Mouse (Mus musculus): ENCODE data around the gene Tmbim4. TPM values are rescaled to one million over a fixed set of nuclear protein-coding genes. Genes with fewer than 3 reads are reported as not detected.

Tmbim4 gene
- polyA plus RNA-seq, 1 experiment from 2014 or later, result 107 TPM

- Histone ChIP-seq H3K27ac (replicated peaks) (no peak overlapping the region), H3K4me2 (replicated peaks) (no peak overlapping the region), H3K9me3 (replicated peaks) (no peaks in the 10 kb centered on the region), H3K4me3 (replicated peaks) (no peak overlapping the region), H3K27me3 (no peaks in the 10 kb centered on the region), H3K36me3 (no peaks in the 10 kb centered on the region), H3K4me1 (no peaks in the 10 kb centered on the region), H3K9ac (no peak overlapping the region)
- no peak for ATAC-seq (ENCODE audit: insufficient number of reproducible peaks, low FRiP score, low TSS enrichment, low read depth)
- 56% methylated on average over 4 of the region's 4 CpGs for WGBS
Measured at GRCm38 (mm10) chr10:120170277-120170676, 31.1 kb upstream of the Tmbim4 start.

- no peak overlapping the region for H3K9ac ChIP-seq
- ATAC-seq (ENCODE audit: insufficient number of reproducible peaks, low FRiP score, low TSS enrichment, low read depth), result no peak
- H3K4me2 ChIP-seq (replicated peaks), result no peak overlapping the region
- WGBS, result 37% methylated on average over 5 of the region's 5 CpGs
- no peaks in the 10 kb centered on the region for H3K36me3 ChIP-seq
- H3K4me3 ChIP-seq (replicated peaks), result no peak overlapping the region
- H3K9me3 ChIP-seq (replicated peaks), result no peaks in the 10 kb centered on the region
- no peaks in the 10 kb centered on the region for H3K27me3 ChIP-seq
- no peaks in the 10 kb centered on the region for H3K4me1 ChIP-seq
- no peak overlapping the region for H3K27ac ChIP-seq (replicated peaks)
Measured at GRCm38 (mm10) chr10:120171340-120171739, 30.1 kb upstream of the Tmbim4 start.

- 84% methylated on average over 15 of the region's 15 CpGs for WGBS
- no peaks in the 10 kb centered on the region for H3K27me3 ChIP-seq
- no peak for ATAC-seq (ENCODE audit: insufficient number of reproducible peaks, low FRiP score, low TSS enrichment, low read depth)
- H3K36me3 ChIP-seq, result no peaks in the 10 kb centered on the region
- no peak overlapping the region for H3K27ac ChIP-seq (replicated peaks)
- no peaks in the 10 kb centered on the region for H3K4me1 ChIP-seq
- no peak overlapping the region for H3K4me2 ChIP-seq (replicated peaks)
- no peak overlapping the region for H3K9ac ChIP-seq
- H3K4me3 ChIP-seq (replicated peaks), result no peak overlapping the region
- no peaks in the 10 kb centered on the region for H3K9me3 ChIP-seq (replicated peaks)
Measured at GRCm38 (mm10) chr10:120174192-120174705, 27.1 kb upstream of the Tmbim4 start.

DNA sequence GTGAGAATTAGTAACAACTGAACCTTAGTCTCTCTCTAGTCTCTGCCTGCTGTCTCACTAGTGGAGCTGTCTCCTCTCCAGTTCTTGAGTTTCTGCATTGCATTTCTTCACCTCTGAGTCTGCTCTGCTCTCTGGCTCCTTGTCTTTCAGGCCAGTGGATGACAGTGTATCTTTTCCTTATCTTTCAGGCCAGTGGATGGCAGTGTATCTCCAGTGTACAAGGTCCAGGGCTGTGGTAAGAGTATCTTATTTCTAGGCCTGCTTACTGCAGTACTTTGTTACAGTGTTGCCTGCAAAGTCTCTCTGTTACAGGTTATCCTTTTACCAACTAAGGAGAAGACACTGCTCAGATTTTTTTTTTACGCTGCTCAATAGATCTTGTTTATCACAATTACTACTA is 18.5 kb upstream of the Tmbim4 start:
- Histone ChIP-seq H3K27me3 (no peaks in the 10 kb centered on the region), H3K9ac (no peak overlapping the region), H3K27ac (replicated peaks) (no peak overlapping the region), H3K4me3 (replicated peaks) (no peak overlapping the region), H3K9me3 (replicated peaks) (no peaks in the 10 kb centered on the region), H3K4me1 (no peaks in the 10 kb centered on the region), H3K4me2 (replicated peaks) (no peak overlapping the region), H3K36me3 (no peaks in the 10 kb centered on the region)
- 89% methylated on average over 1 of the region's 1 CpGs for WGBS
- ATAC-seq (ENCODE audit: insufficient number of reproducible peaks, low FRiP score, low TSS enrichment, low read depth), result no peak

DNA sequence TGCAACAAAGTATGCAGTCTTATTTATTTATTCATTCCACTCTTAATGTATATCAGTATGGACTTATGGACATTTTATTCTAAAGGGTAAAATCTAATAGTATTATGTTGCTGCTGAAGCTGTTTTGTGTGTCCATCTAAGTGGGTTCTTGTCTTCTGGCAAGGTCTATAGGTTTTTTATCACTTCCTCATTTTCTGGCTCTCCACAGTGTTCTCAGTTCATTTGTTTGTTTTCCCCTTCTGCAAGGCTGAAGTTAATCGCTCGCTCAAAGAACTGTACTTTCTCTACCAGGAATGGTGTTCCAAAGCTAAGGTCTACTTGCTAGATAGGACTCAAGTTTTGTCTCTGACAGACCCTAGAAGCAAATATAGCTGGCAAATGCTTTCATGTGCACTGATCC is 18.0 kb upstream of the Tmbim4 start:
- no peak for ATAC-seq (ENCODE audit: insufficient number of reproducible peaks, low FRiP score, low TSS enrichment, low read depth)
- Histone ChIP-seq H3K4me3 (replicated peaks) (no peak overlapping the region), H3K27me3 (no peaks in the 10 kb centered on the region), H3K9me3 (replicated peaks) (no peaks in the 10 kb centered on the region), H3K36me3 (no peaks in the 10 kb centered on the region), H3K4me2 (replicated peaks) (no peak overlapping the region), H3K9ac (no peak overlapping the region), H3K27ac (replicated peaks) (no peak overlapping the region), H3K4me1 (no peaks in the 10 kb centered on the region)
- 91% methylated on average over 2 of the region's 2 CpGs for WGBS

DNA sequence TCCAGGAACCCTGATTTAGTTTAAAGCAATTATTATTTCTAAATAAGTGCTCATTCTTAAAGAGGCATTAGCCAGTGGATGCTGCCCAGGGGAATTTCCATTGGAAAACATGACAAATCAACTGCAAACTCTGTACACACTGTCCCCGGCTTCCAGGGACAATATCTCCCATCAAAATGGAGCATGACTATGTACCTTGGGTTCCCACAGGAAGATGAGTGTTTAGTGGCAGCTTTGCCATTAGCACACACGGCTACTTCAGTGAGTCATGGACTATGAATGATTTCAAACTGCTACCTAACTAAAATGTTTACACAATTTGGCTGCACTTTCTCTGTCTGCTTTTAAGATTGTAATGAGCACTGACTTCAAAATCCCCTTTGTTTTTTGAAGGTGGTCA is 12.9 kb upstream of the Tmbim4 start:
- Histone ChIP-seq H3K4me1 (no peaks in the 10 kb centered on the region), H3K9me3 (replicated peaks) (no peaks in the 10 kb centered on the region), H3K9ac (no peak overlapping the region), H3K4me2 (replicated peaks) (no peak overlapping the region), H3K36me3 (no peaks in the 10 kb centered on the region), H3K27me3 (no peaks in the 10 kb centered on the region), H3K4me3 (replicated peaks) (no peak overlapping the region), H3K27ac (replicated peaks) (no peak overlapping the region)
- ATAC-seq (ENCODE audit: insufficient number of reproducible peaks, low FRiP score, low TSS enrichment, low read depth), result no peak
- 60% methylated on average over 2 of the region's 2 CpGs for WGBS

- Histone ChIP-seq H3K4me2 (replicated peaks) (no peak overlapping the region), H3K36me3 (no peaks in the 10 kb centered on the region), H3K9me3 (replicated peaks) (no peaks in the 10 kb centered on the region), H3K4me1 (no peaks in the 10 kb centered on the region), H3K27me3 (no peaks in the 10 kb centered on the region), H3K9ac (no peak overlapping the region), H3K27ac (replicated peaks) (no peak overlapping the region), H3K4me3 (replicated peaks) (no peak overlapping the region)
- no peak for ATAC-seq (ENCODE audit: insufficient number of reproducible peaks, low FRiP score, low TSS enrichment, low read depth)
- WGBS, result 56% methylated on average over 11 of the region's 11 CpGs
Measured at GRCm38 (mm10) chr10:120189276-120189675, 12.1 kb upstream of the Tmbim4 start.

DNA sequence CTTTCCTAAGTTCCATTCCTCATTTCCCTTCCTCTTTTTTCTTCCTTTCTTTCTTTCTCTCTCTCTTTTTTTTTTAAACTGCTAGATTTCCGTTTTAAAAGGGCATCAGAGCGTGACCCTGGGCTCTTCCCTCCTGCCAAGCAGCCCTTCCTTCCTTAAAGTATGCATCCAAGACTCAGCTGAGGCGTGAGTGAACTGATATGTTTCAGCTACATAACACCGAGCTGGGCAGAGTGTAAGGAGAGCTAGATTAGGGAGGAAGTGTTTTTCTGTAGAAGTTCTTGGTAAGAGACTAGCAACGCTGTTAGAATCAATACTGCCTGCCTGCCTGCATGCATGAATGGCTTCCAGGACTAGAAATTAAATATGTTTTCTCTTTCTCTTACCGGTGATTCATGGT is 11.6 kb upstream of the Tmbim4 start:
- Histone ChIP-seq H3K4me2 (replicated peaks) (no peak overlapping the region), H3K9ac (no peak overlapping the region), H3K36me3 (no peaks in the 10 kb centered on the region), H3K9me3 (replicated peaks) (no peaks in the 10 kb centered on the region), H3K4me3 (replicated peaks) (no peak overlapping the region), H3K4me1 (no peaks in the 10 kb centered on the region), H3K27ac (replicated peaks) (no peak overlapping the region), H3K27me3 (no peaks in the 10 kb centered on the region)
- WGBS, result 32% methylated on average over 6 of the region's 6 CpGs
- ATAC-seq (ENCODE audit: insufficient number of reproducible peaks, low FRiP score, low TSS enrichment, low read depth), result no peak

GRCm38 (mm10) chr10:120191165-120191564 is 10.2 kb upstream of the Tmbim4 start:
- Histone ChIP-seq H3K36me3 (no peaks in the 10 kb centered on the region), H3K4me2 (replicated peaks) (no peak overlapping the region), H3K9me3 (replicated peaks) (no peaks in the 10 kb centered on the region), H3K4me1 (no peaks in the 10 kb centered on the region), H3K27me3 (no peaks in the 10 kb centered on the region), H3K27ac (replicated peaks) (no peak overlapping the region), H3K4me3 (replicated peaks) (no peak overlapping the region), H3K9ac (no peak overlapping the region)
- no peak for ATAC-seq (ENCODE audit: insufficient number of reproducible peaks, low FRiP score, low TSS enrichment, low read depth)
- WGBS, result 73% methylated on average over 6 of the region's 6 CpGs

DNA sequence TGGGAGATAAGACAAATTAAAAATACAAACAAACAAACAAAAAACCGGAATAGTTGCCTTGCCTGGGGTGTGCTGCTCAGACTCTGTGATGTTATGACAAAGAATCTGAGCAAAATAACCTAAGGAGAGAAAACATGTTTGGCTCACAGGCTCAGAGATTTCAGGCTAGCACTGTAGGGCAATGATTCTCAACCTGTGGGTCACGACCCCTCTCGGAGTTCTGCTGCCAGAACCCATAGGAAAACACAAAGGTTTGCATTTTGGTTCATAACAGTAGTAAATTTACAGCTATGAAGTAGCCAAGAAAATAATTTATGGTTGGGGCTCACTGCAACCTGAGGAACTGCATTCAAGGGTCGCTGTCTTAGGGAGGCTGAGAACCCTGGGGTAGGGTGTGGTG is 9.1 kb upstream of the Tmbim4 start:
- H3K9me3 ChIP-seq (replicated peaks), result no peaks in the 10 kb centered on the region
- no peak overlapping the region for H3K4me3 ChIP-seq (replicated peaks)
- 85% methylated on average over 4 of the region's 4 CpGs for WGBS
- no peak overlapping the region for H3K27ac ChIP-seq (replicated peaks)
- ATAC-seq (ENCODE audit: insufficient number of reproducible peaks, low FRiP score, low TSS enrichment, low read depth), result no peak
- no peaks in the 10 kb centered on the region for H3K4me1 ChIP-seq
- H3K4me2 ChIP-seq (replicated peaks), result no peak overlapping the region
- no peak overlapping the region for H3K9ac ChIP-seq
- H3K36me3 ChIP-seq, result no peaks in the 10 kb centered on the region
- H3K27me3 ChIP-seq, result no peaks in the 10 kb centered on the region

DNA sequence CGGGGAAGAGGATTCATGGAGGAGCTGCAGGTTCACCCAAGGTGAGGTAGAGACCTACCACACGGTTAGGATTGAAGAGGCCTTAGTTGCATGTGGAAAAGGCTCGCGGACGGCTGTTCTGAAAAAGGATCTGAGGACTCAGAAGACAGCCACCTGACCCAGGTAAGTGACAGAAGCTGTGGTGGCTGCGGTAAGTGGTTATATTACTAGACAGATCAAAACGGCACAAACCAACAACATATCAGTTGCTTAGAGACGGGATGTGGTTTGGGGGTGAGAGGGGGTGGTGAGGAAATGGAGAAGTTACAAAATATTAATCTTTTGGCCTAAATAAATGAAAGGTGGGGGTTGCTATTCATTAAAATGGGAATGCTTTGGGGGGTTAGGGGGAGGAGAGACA is 8.1 kb upstream of the Tmbim4 start:
- Histone ChIP-seq H3K9me3 (replicated peaks) (no peaks in the 10 kb centered on the region), H3K27ac (replicated peaks) (no peak overlapping the region), H3K4me1 (no peaks in the 10 kb centered on the region), H3K4me2 (replicated peaks) (no peak overlapping the region), H3K4me3 (replicated peaks) (no peak overlapping the region), H3K36me3 (no peaks in the 10 kb centered on the region), H3K27me3 (no peaks in the 10 kb centered on the region), H3K9ac (no peak overlapping the region)
- 89% methylated on average over 8 of the region's 8 CpGs for WGBS
- no peak for ATAC-seq (ENCODE audit: insufficient number of reproducible peaks, low FRiP score, low TSS enrichment, low read depth)

DNA sequence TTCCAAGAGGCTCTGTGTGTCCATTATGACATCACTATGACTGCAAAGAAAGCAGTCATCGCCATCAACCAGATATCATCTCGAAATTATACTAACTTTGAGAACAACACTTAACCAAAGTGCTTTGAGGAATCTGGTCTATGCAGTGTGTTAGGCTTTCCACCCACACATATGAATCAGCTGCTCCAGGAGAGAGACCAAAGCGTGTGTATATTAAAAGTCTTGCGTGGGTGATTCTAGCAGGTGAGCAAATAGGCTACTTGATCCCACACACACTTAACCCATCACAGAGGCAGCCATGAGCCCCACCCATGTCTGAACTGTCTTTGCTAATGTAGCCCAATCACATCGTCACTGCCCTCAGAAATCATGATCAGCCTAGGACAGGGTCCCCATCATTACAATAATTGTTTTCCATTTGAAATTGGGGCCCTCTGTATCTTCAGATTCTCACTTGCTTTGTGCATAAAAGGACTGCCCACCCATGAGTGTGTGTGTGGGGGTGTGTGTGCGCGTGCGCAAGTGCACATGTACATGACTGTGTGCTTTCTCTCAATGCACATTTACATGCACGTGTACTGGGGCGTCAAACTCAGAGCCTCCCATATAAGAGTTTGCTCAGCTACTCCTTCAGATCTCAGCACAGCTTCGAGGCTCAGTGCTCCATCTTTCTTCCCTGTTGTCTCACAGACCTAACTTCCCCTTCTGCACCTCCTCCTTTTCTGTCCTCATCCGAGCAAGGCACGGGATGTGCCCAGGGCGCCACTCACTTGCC is 4.1 kb upstream of the Tmbim4 start:
- Histone ChIP-seq H3K27me3 (no peaks in the 10 kb centered on the region), H3K4me2 (replicated peaks) (no peak overlapping the region), H3K9me3 (replicated peaks) (no peaks in the 10 kb centered on the region), H3K27ac (replicated peaks) (no peak overlapping the region), H3K9ac (no peak overlapping the region), H3K36me3 (no peaks in the 10 kb centered on the region), H3K4me3 (replicated peaks) (no peak overlapping the region), H3K4me1 (peaks cover 8% of the 10 kb centered on the region; the same call in 1 of the 2 replicates)
- WGBS, result 71% methylated on average over 14 of the region's 14 CpGs
- ATAC-seq (ENCODE audit: insufficient number of reproducible peaks, low FRiP score, low TSS enrichment, low read depth), result no peak

Data from embryonic facial prominence, embryonic 15.5 days (tissue).